18 mouse cellular contexts compared by ENCODE assay signal in the genomic region with DNA sequence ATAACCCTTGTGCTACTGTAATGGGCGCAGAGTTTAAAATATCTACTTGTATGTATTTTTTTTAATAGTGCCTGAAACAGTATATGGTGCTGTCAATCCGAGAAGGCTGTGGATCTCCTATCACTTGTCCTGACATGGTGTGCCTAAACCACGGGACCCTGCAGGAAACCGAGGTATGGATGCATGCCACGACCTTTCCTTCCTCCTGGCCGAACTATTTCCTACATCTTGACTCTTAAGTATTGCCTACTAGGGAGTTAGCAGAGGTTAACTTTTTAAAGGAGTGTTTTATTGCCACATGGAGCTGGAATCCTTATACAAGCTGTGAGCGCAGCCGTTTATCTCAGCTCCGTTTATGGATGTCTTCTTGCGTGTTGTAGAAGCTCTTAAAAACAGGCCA.
"Had no signal": no experiment of that assay in that cellular context is flagged by ENCODE, and none has a peak within 500 bp of the region (broad histone marks: within the 10 kb centered on the region; RNA-seq: fewer than 3 reads in every experiment).

No protein-coding gene starts in this region.

- H3K4me2 ChIP-seq: liver, embryonic 15.5 days; lung, embryonic 15.5 days; midbrain, embryonic 11.5 days; midbrain, embryonic 13.5 days; midbrain, embryonic 15.5 days; neural tube, embryonic 12.5 days had no signal

- H3K27ac ChIP-seq: liver, embryonic 15.5 days; lung, embryonic 15.5 days; macrophage; midbrain, embryonic 13.5 days; midbrain, embryonic 15.5 days; neural tube, embryonic 12.5 days had no signal

- H3K9ac ChIP-seq: liver, embryonic 15.5 days; liver, postnatal 0 days; lung, embryonic 15.5 days; midbrain, embryonic 13.5 days; midbrain, embryonic 15.5 days; neural tube, embryonic 12.5 days had no signal

- H3K9me3 ChIP-seq: liver, embryonic 15.5 days; lung, embryonic 15.5 days; megakaryocyte, embryonic 14.5 days; midbrain, embryonic 13.5 days; midbrain, embryonic 15.5 days; neural tube, embryonic 12.5 days had no signal

- H3K27me3 ChIP-seq: liver, embryonic 15.5 days; lung, embryonic 15.5 days; megakaryocyte, embryonic 14.5 days; midbrain, embryonic 13.5 days; midbrain, embryonic 15.5 days; neural tube, embryonic 12.5 days had no signal

- ATAC-seq: liver, postnatal 0 days; lung, postnatal 0 days; midbrain, embryonic 13.5 days; midbrain, embryonic 15.5 days had no signal

- DNase-seq: liver, postnatal 0 days; lung, adult 2 months; lung, postnatal 14 days; lung, postnatal 36 days; right cerebral cortex, postnatal 14 days; spleen, adult 18-20 months; thymus, adult 2 months; thymus, postnatal 25 days; thymus, postnatal 4 days had no signal

- H3K4me3 ChIP-seq: liver, embryonic 15.5 days; lung, embryonic 15.5 days; megakaryocyte, embryonic 14.5 days; midbrain, embryonic 13.5 days; midbrain, embryonic 15.5 days; neural tube, embryonic 12.5 days had no signal

- H3K36me3 ChIP-seq: lung, embryonic 15.5 days; midbrain, embryonic 13.5 days; midbrain, embryonic 15.5 days; neural tube, embryonic 12.5 days had no signal
